ENCODE assay signal across 8 mouse cellular contexts in genomic region chr2:32151660-32152366, GRCm38 (mm10). TPM values are rescaled to one million over a fixed set of nuclear protein-coding genes. Genes with fewer than 3 reads are reported as not detected.
A peak's percentile ranks its signal among the peaks of the same experiment; 100 is the strongest.
DNase-seq lines count a peak whose midpoint lies in the region; ATAC-seq and TF ChIP-seq lines count a peak whose summit lies in the region.

No protein-coding gene starts in this region.

- intact Hi-C loops in gastrocnemius, adult 2 months (cut with DNase I): loop anchor here (5.0 kb wide), 2 partner anchors 85 to 135 kb away; partner anchors contain the start of genes Golga2, Pomt1 and Swi5
- intact Hi-C loops in gastrocnemius, postnatal 36 days (cut with DNase I): loop anchor here (1.0 to 5.0 kb wide), 2 partner anchors 39 to 85 kb away; partner anchors contain the start of gene Pomt1

- TF ChIP-seq CTCF in gastrocnemius, adult 2 months (IDR thresholded peaks at IDR 0.05): no peak

- no peaks in the 10 kb centered on the region for H3K27me3 ChIP-seq in embryonic facial prominence, embryonic 10.5 days (replicated peaks; ENCODE audit: low read depth, poor library complexity, severe bottlenecking)
- H3K27me3 ChIP-seq in hindbrain, embryonic 13.5 days: no peaks in the 10 kb centered on the region
- no peaks in the 10 kb centered on the region for H3K27me3 ChIP-seq in liver, embryonic 13.5 days
- no peaks in the 10 kb centered on the region for H3K27me3 ChIP-seq in neural tube, embryonic 13.5 days

- H3K27ac ChIP-seq in gastrocnemius, adult 2 months: peak overlapping the region; percentile 95
- H3K27ac ChIP-seq in embryonic facial prominence, embryonic 10.5 days (replicated peaks): peak overlapping the region; percentile 100
- H3K27ac ChIP-seq in hindbrain, embryonic 13.5 days: peak overlapping the region; percentile 100
- peak overlapping the region; percentile 95 for H3K27ac ChIP-seq in liver, embryonic 13.5 days
- H3K27ac ChIP-seq in neural tube, embryonic 13.5 days (replicated peaks): peak overlapping the region; percentile 99

- DNase-seq in gastrocnemius, adult 2 months: peak; percentile 64
- DNase-seq in gastrocnemius, postnatal 36 days: no peak
- DNase-seq in CD8-positive naive resting alpha-beta T cell, adult 2 months (ENCODE audit: low read depth in 2 of 2, low spot score in 2 of 2): peak; percentile 41 to 59
- peak; percentile 60 for DNase-seq in embryonic facial prominence, embryonic 10.5 days (ENCODE audit: low spot score)
- DNase-seq in liver, embryonic 13.5 days: no peak
- no peak for DNase-seq in layer of hippocampus, postnatal 36 days

- no peaks in the 10 kb centered on the region for H3K9me3 ChIP-seq in embryonic facial prominence, embryonic 10.5 days
- no peaks in the 10 kb centered on the region for H3K9me3 ChIP-seq in hindbrain, embryonic 13.5 days
- no peaks in the 10 kb centered on the region for H3K9me3 ChIP-seq in liver, embryonic 13.5 days (replicated peaks)
- H3K9me3 ChIP-seq in neural tube, embryonic 13.5 days: no peaks in the 10 kb centered on the region

- peaks cover 59% of the 10 kb centered on the region for H3K4me1 ChIP-seq in embryonic facial prominence, embryonic 10.5 days
- peaks cover 57% of the 10 kb centered on the region for H3K4me1 ChIP-seq in hindbrain, embryonic 13.5 days (replicated peaks)
- peaks cover 64% of the 10 kb centered on the region for H3K4me1 ChIP-seq in liver, embryonic 13.5 days (replicated peaks)
- peaks cover 57% of the 10 kb centered on the region for H3K4me1 ChIP-seq in neural tube, embryonic 13.5 days (replicated peaks)

- H3K4me2 ChIP-seq in hindbrain, embryonic 13.5 days: peak overlapping the region; percentile 100
- peak overlapping the region; percentile 93 for H3K4me2 ChIP-seq in liver, embryonic 13.5 days
- H3K4me2 ChIP-seq in neural tube, embryonic 13.5 days: peak overlapping the region; percentile 100

- H3K4me3 ChIP-seq in gastrocnemius, adult 2 months: peak overlapping the region; percentile 94
- H3K4me3 ChIP-seq in embryonic facial prominence, embryonic 10.5 days: peak overlapping the region; percentile 96
- peak overlapping the region; percentile 91 for H3K4me3 ChIP-seq in hindbrain, embryonic 13.5 days
- peak overlapping the region; percentile 94 for H3K4me3 ChIP-seq in liver, embryonic 13.5 days (replicated peaks)
- H3K4me3 ChIP-seq in neural tube, embryonic 13.5 days: peak overlapping the region; percentile 93

- H3K36me3 ChIP-seq in embryonic facial prominence, embryonic 10.5 days (replicated peaks): no peaks in the 10 kb centered on the region; the same call in 1 of the 2 replicates
- H3K36me3 ChIP-seq in hindbrain, embryonic 13.5 days: no peaks in the 10 kb centered on the region
- 0 out of 2 replicates have a peak, but pooled peaks cover 3% of the 10 kb centered on the region for H3K36me3 ChIP-seq in liver, embryonic 13.5 days
- no peaks in the 10 kb centered on the region for H3K36me3 ChIP-seq in neural tube, embryonic 13.5 days

- under 1% methylated on average over 22 of the region's 22 CpGs for WGBS in embryonic facial prominence, embryonic 10.5 days
- under 1% methylated on average over 22 of the region's 22 CpGs for WGBS in hindbrain, embryonic 13.5 days
- WGBS in liver, embryonic 13.5 days (ENCODE audit: insufficient replicate concordance): under 1% methylated on average over 22 of the region's 22 CpGs
- WGBS in neural tube, embryonic 13.5 days: 0% methylated on average over 22 of the region's 22 CpGs

- H3K9ac ChIP-seq in hindbrain, embryonic 13.5 days: peak overlapping the region; percentile 100
- H3K9ac ChIP-seq in liver, embryonic 13.5 days: peak overlapping the region; percentile 98
- H3K9ac ChIP-seq in neural tube, embryonic 13.5 days: peak overlapping the region; percentile 100

- peak; percentile 38 for ATAC-seq in hindbrain, embryonic 13.5 days (ENCODE audit: low FRiP score)
- ATAC-seq in liver, embryonic 13.5 days (ENCODE audit: low read depth): peak; percentile 76
- ATAC-seq in neural tube, embryonic 13.5 days (ENCODE audit: low read depth): peak; percentile 38

RNA-seq across cellular contexts. Expression of gene Prrc2b, which starts 0.9 kb away (rescaled TPM):
- 10 to 100 TPM; 76.4 to 86.9 TPM for total RNA-seq in gastrocnemius, adult 2 months (2021)
- 10 to 100 TPM; 69.4 to 70.1 TPM for total RNA-seq in gastrocnemius, postnatal 36 days (2021)
- polyA plus RNA-seq in embryonic facial prominence, embryonic 10.5 days (2016; fragmentation: Nextera tagmentation; extraction: Ambion mirVana): 60.0 and 69.9 TPM in 2 replicates
- 65.8 and 68.8 TPM in 2 replicates for polyA plus RNA-seq in hindbrain, embryonic 13.5 days (2015; fragmentation: Nextera tagmentation; extraction: Ambion mirVana)
- polyA plus RNA-seq in liver, embryonic 13.5 days (2015; fragmentation: Nextera tagmentation; extraction: Ambion mirVana): 6.8 and 7.7 TPM in 2 replicates
- 61.6 and 69.8 TPM in 2 replicates for polyA plus RNA-seq in neural tube, embryonic 13.5 days (2015; fragmentation: Nextera tagmentation; extraction: Ambion mirVana)
- 100 to 1,000 TPM; 271 to 276 TPM for total RNA-seq in layer of hippocampus, postnatal 36 days (2021)

RNA-seq across cellular contexts. Expression of gene Plpp7, which starts 56.5 kb away (rescaled TPM):
- 100 to 1,000 TPM; 109 to 120 TPM for total RNA-seq in gastrocnemius, adult 2 months (2021)
- 100 to 1,000 TPM in 1 of 2 experiments, 10 to 100 TPM in 1; 96.9 to 117 TPM for total RNA-seq in gastrocnemius, postnatal 36 days (2021)
- 4.7 and 5.7 TPM in 2 replicates for polyA plus RNA-seq in embryonic facial prominence, embryonic 10.5 days (2016; fragmentation: Nextera tagmentation; extraction: Ambion mirVana)
- 21.6 and 21.7 TPM in 2 replicates for polyA plus RNA-seq in hindbrain, embryonic 13.5 days (2015; fragmentation: Nextera tagmentation; extraction: Ambion mirVana)
- 2.0 and 2.2 TPM in 2 replicates for polyA plus RNA-seq in liver, embryonic 13.5 days (2015; fragmentation: Nextera tagmentation; extraction: Ambion mirVana)
- polyA plus RNA-seq in neural tube, embryonic 13.5 days (2015; fragmentation: Nextera tagmentation; extraction: Ambion mirVana): 22.6 and 24.1 TPM in 2 replicates
- total RNA-seq in layer of hippocampus, postnatal 36 days (2021): 10 to 100 TPM; 23.2 to 24.9 TPM

Comparison
In these comparisons a context has a peak if more than half of its experiments do, and no peak if none do; other contexts are left out.
1. DNase-seq: peak in gastrocnemius, adult 2 months (single experiment), CD8-positive naive resting alpha-beta T cell, adult 2 months (2 of 2) and embryonic facial prominence, embryonic 10.5 days (single experiment); none in gastrocnemius, postnatal 36 days (0 of 2), liver, embryonic 13.5 days (single experiment) and layer of hippocampus, postnatal 36 days (0 of 2).
2. Peak in every context shown above with its lines, with median percentiles within 50 percentile points of each other: H3K27ac ChIP-seq, H3K4me3 ChIP-seq, ATAC-seq, H3K4me2 ChIP-seq and H3K9ac ChIP-seq.